Mouse (Mus musculus) hindbrain, embryonic 14.5 days (tissue): ENCODE results near the gene Cdc25a. TPM values are rescaled to one million over a fixed set of nuclear protein-coding genes. Genes with fewer than 3 reads are reported as not detected.

Source experiments
- ATAC-seq: fragments of 200-750 bp; cut with Nextera tagmentation; 2 replicates; pipeline ENCODE4 v1.8.0; 2017; ENCODE audit warnings: moderate number of reproducible peaks, mild to moderate bottlenecking, moderate TSS enrichment, moderate library complexity; ENCODE audit not compliant: low FRiP score
- DNase-seq: peaks from one replicate; pipeline ENCODE4 v3.0.0-alpha.2; 2015; ENCODE audit warnings: low spot score
- H3K27ac ChIP-seq: fragments of 300-500 bp; sonication (generic); 2 replicates; pipeline ENCODE4 v1.5.1; 2014; ENCODE audit warnings: mild to moderate bottlenecking, moderate library complexity
- H3K27me3 ChIP-seq: fragments of 300-500 bp; sonication (generic); 2 replicates; pipeline ENCODE4 v1.6.1; 2014; ENCODE audit warnings: mild to moderate bottlenecking, low read length, mixed read lengths; ENCODE audit not compliant: control insufficient read depth, insufficient read depth
- H3K36me3 ChIP-seq: fragments of 300-500 bp; sonication (generic); replicated peaks from 2 replicates; pipeline ENCODE4 v1.6.1; 2014; ENCODE audit not compliant: control insufficient read depth, insufficient read depth
- H3K4me1 ChIP-seq: fragments of 300-500 bp; sonication (generic); replicated peaks from 2 replicates; pipeline ENCODE4 v1.6.1; 2014; ENCODE audit warnings: antibody characterized with exemption, low read length, mixed read lengths; ENCODE audit not compliant: control insufficient read depth, insufficient read depth
- H3K4me2 ChIP-seq: fragments of 300-500 bp; sonication (generic); replicated peaks from 2 replicates; pipeline ENCODE4 v1.6.1; 2014; ENCODE audit warnings: mild to moderate bottlenecking, moderate library complexity
- H3K4me3 ChIP-seq: fragments of 300-500 bp; sonication (generic); replicated peaks from 2 replicates; pipeline ENCODE4 v1.5.1; 2014; ENCODE audit warnings: mild to moderate bottlenecking, low read length
- H3K9ac ChIP-seq: fragments of 300-500 bp; sonication (generic); 2 replicates; pipeline ENCODE4 v1.6.1; 2014
- H3K9me3 ChIP-seq: fragments of 300-500 bp; sonication (generic); 2 replicates; pipeline ENCODE4 v1.6.1; 2016; ENCODE audit warnings: low read length; ENCODE audit not compliant: control insufficient read depth
- WGBS: fragments of 180-500 bp; shearing (Covaris S2); extraction: QIAGEN DNeasy Blood & Tissue Kit; methylation state at CpG from one replicate; pipeline ENCODE4 v1.1.7; 2014; 5-methylcytosine and 5-hydroxymethylcytosine counted together
- polyA plus RNA-seq: library from polyadenylated mRNA; unstranded; fragments of >200 nt; fragmentation: Nextera tagmentation; extraction: Ambion mirVana; gene quantifications from 2 replicates; pipeline ENCODE4 v1.2.1, GENCODE M21; 2014

Cdc25a gene
- polyA plus RNA-seq, 1 experiment from 2014 or later, result 12.5 TPM

GRCm38 (mm10) chr9:109887321-109887720, 11.9 kb downstream of the Cdc25a start:
- H3K27ac ChIP-seq, result no peak overlapping the region
- 91% methylated on average over 5 of the region's 5 CpGs for WGBS
- no peak for DNase-seq

GRCm38 (mm10) chr9:109891501-109891900, 16.1 kb downstream of the Cdc25a start:
- no peaks in the 10 kb centered on the region for H3K9me3 ChIP-seq
- no peak overlapping the region for H3K4me3 ChIP-seq
- H3K9ac ChIP-seq, result no peak overlapping the region
- H3K27ac ChIP-seq, result no peak overlapping the region
- ATAC-seq, result no peak
- WGBS, result 92% methylated on average over 8 of the region's 8 CpGs
- no peak for DNase-seq
- H3K4me2 ChIP-seq, result no peak overlapping the region
- no peaks in the 10 kb centered on the region; the same call in 1 of the 2 replicates for H3K4me1 ChIP-seq
- H3K27me3 ChIP-seq, result no peaks in the 10 kb centered on the region
- H3K36me3 ChIP-seq, result peaks cover 75% of the 10 kb centered on the region

More at GRCm38 (mm10) chr9:109887321-109887720, 11.9 kb downstream of the Cdc25a start:
- Histone ChIP-seq H3K27me3 (no peaks in the 10 kb centered on the region), H3K9me3 (no peaks in the 10 kb centered on the region), H3K36me3 (peaks cover 100% of the 10 kb centered on the region), H3K9ac (no peak overlapping the region), H3K4me3 (no peak overlapping the region), H3K4me1 (no peaks in the 10 kb centered on the region), H3K4me2 (no peak overlapping the region)
- no peak for ATAC-seq

GRCm38 (mm10) chr9:109892651-109893250, 17.4 kb downstream of the Cdc25a start:
- WGBS, result 69% methylated on average over 5 of the region's 5 CpGs

GRCm38 (mm10) chr9:109894413-109895090, 19.2 kb downstream of the Cdc25a start:
- DNase-seq (peak; percentile 84), ATAC-seq (peak; percentile 85; the same call in 1 of the 2 replicates)
- 34% methylated on average over 6 of the region's 6 CpGs for WGBS
- Histone ChIP-seq H3K27ac (peak overlapping the region; percentile 69), H3K27me3 (no peaks in the 10 kb centered on the region), H3K9ac (peak overlapping the region; percentile 55), H3K36me3 (peaks cover 49% of the 10 kb centered on the region), H3K4me2 (no peak overlapping the region), H3K4me1 (no peaks in the 10 kb centered on the region; the same call in 1 of the 2 replicates), H3K9me3 (no peaks in the 10 kb centered on the region), H3K4me3 (no peak overlapping the region)

More at GRCm38 (mm10) chr9:109892651-109893250, 17.4 kb downstream of the Cdc25a start:
- ATAC-seq (no peak), DNase-seq (peak; percentile 83)
- Histone ChIP-seq H3K4me2 (no peak overlapping the region), H3K27me3 (no peaks in the 10 kb centered on the region), H3K4me3 (no peak overlapping the region), H3K9ac (no peak overlapping the region), H3K9me3 (no peaks in the 10 kb centered on the region), H3K36me3 (peaks cover 67% of the 10 kb centered on the region), H3K4me1 (no peaks in the 10 kb centered on the region; the same call in 1 of the 2 replicates), H3K27ac (no peak overlapping the region)

GRCm38 (mm10) chr9:109895593-109895992, 20.2 kb downstream of the Cdc25a start:
- Histone ChIP-seq H3K4me3 (no peak overlapping the region), H3K36me3 (peaks cover 39% of the 10 kb centered on the region), H3K27me3 (no peaks in the 10 kb centered on the region), H3K4me2 (no peak overlapping the region), H3K4me1 (no peaks in the 10 kb centered on the region; the same call in 1 of the 2 replicates), H3K9me3 (no peaks in the 10 kb centered on the region), H3K27ac (no peak overlapping the region), H3K9ac (no peak overlapping the region)
- no peak for DNase-seq
- no peak for ATAC-seq
- WGBS, result 60% methylated on average over 6 of the region's 6 CpGs

GRCm38 (mm10) chr9:109896253-109897150, 21.1 kb downstream of the Cdc25a start:
- WGBS, result 84% methylated on average over 8 of the region's 8 CpGs
- Histone ChIP-seq H3K9ac (no peak overlapping the region), H3K9me3 (no peaks in the 10 kb centered on the region), H3K4me3 (no peak overlapping the region), H3K36me3 (peaks cover 30% of the 10 kb centered on the region), H3K27ac (no peak overlapping the region), H3K4me1 (no peaks in the 10 kb centered on the region; the same call in 1 of the 2 replicates), H3K27me3 (no peaks in the 10 kb centered on the region), H3K4me2 (no peak overlapping the region)
- no peak for ATAC-seq
- no peak for DNase-seq

- H3K27me3 ChIP-seq, result no peaks in the 10 kb centered on the region
- 54% methylated on average over 2 of the region's 2 CpGs for WGBS
- H3K27ac ChIP-seq, result no peak overlapping the region
- H3K4me3 ChIP-seq, result no peak overlapping the region
- H3K36me3 ChIP-seq, result peaks cover 16% of the 10 kb centered on the region
- H3K4me1 ChIP-seq, result no peaks in the 10 kb centered on the region; the same call in 1 of the 2 replicates
- no peak for ATAC-seq
- no peak overlapping the region for H3K4me2 ChIP-seq
- no peak overlapping the region for H3K9ac ChIP-seq
- no peaks in the 10 kb centered on the region for H3K9me3 ChIP-seq
- no peak for DNase-seq
Measured at GRCm38 (mm10) chr9:109898027-109898426, 22.6 kb downstream of the Cdc25a start.

GRCm38 (mm10) chr9:109899361-109899760, 24.0 kb downstream of the Cdc25a start:
- Histone ChIP-seq H3K4me3 (no peak overlapping the region), H3K27ac (no peak overlapping the region), H3K36me3 (0 out of 2 replicates have a peak, but pooled peaks cover 5% of the 10 kb centered on the region), H3K9ac (no peak overlapping the region), H3K27me3 (no peaks in the 10 kb centered on the region), H3K9me3 (no peaks in the 10 kb centered on the region), H3K4me2 (no peak overlapping the region), H3K4me1 (no peaks in the 10 kb centered on the region; the same call in 1 of the 2 replicates)
- ATAC-seq, result no peak
- WGBS, result 66% methylated on average over 12 of the region's 15 CpGs
- no peak for DNase-seq

GRCm38 (mm10) chr9:109899774-109900173, 24.4 kb downstream of the Cdc25a start:
- H3K36me3 ChIP-seq, result 0 out of 2 replicates have a peak, but pooled peaks cover 5% of the 10 kb centered on the region
- DNase-seq, result no peak
- WGBS, result 76% methylated on average over 8 of the region's 8 CpGs
- no peak overlapping the region for H3K4me2 ChIP-seq
- no peak for ATAC-seq
- no peak overlapping the region for H3K4me3 ChIP-seq
- H3K27ac ChIP-seq, result no peak overlapping the region
- H3K4me1 ChIP-seq, result no peaks in the 10 kb centered on the region; the same call in 1 of the 2 replicates
- no peaks in the 10 kb centered on the region for H3K9me3 ChIP-seq
- H3K9ac ChIP-seq, result no peak overlapping the region
- H3K27me3 ChIP-seq, result no peaks in the 10 kb centered on the region
